Mouse (Mus musculus) colon, adult 2 months (tissue): Measurements from ENCODE around the gene Olfr171. TPM values are rescaled to one million over a fixed set of nuclear protein-coding genes. Genes with fewer than 3 reads are reported as not detected.

Source experiments
- polyA plus RNA-seq: library from polyadenylated mRNA; depleted of rRNA; stranded (reverse); fragments of >200 nt; gene quantifications from 2 replicates; pipeline ENCODE4 v1.2.3, GENCODE M21; 2012; rRNA removed

The Olfr171 gene
- not detected in 2 replicates for polyA plus RNA-seq

DNA sequence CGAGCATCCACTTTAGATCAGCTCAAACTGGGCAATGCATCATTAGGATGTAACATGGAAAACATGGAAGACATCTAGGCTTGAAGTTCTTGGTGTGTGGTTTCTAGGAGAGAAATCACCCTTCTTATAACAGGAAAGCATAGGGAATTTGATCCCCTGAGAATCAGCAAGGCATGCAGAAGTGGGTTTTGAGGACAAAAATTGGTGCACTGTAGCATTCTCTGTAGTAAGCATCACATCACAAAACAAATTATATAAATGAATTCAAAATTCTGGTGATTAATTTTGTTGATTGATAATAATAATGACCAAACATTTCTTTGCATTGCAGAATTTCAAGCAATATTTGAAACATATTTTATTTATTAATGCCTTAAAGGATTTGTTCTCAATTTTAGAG is at the start of gene Olfr171:
Olfr171 (minus strand) TSS at position 101 of the 400 bp plus-strand sequence.

DNA sequence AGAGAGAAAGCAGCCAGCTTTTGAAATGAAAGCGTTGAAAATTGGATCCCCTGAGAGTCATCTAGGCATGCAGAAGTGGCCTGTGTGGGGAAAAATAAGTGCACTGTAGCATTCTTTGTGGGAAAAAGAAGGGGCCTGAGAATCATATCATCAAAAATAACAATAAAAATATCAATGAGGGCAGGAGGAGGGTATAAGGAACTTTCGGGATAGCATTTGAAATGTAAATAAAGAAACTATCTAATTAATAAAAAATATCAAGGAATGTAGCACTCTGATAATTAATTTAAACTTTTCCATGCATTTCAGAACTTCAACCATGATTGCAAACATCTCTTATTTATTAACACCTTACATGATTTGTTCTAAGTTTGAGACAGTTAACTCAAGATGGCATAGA is 17.9 kb downstream of the Olfr171 start, which contains the start of gene Olfr170:
Olfr170 (minus strand) TSS at position 101 of the 400 bp plus-strand sequence.

Other genes starting within 250 kb of the Olfr171 start
- 2.3 and 2.4 TPM in 2 replicates for gene Olfr165, start 206.8 kb downstream of the Olfr171 start, polyA plus RNA-seq
- gene Olfr166, start 146.2 kb downstream of the Olfr171 start, polyA plus RNA-seq: not detected in 2 replicates
- not detected in 2 replicates for gene Olfr167, start 107.7 kb downstream of the Olfr171 start, polyA plus RNA-seq
- not detected in 2 replicates for gene Olfr168, start 94.4 kb downstream of the Olfr171 start, polyA plus RNA-seq
- not detected in 2 replicates for gene Olfr169, start 58.1 kb downstream of the Olfr171 start, polyA plus RNA-seq
- not detected in 2 replicates for gene Olfr170, start 18.0 kb downstream of the Olfr171 start, polyA plus RNA-seq
- not detected in 2 replicates for gene Lamp3, start 76.5 kb upstream of the Olfr171 start, polyA plus RNA-seq
- 4.2 and 6.2 TPM in 2 replicates for gene B3gnt5, start 130.3 kb upstream of the Olfr171 start, polyA plus RNA-seq